6 mouse cellular contexts compared by ENCODE assay signal in the genomic region with DNA sequence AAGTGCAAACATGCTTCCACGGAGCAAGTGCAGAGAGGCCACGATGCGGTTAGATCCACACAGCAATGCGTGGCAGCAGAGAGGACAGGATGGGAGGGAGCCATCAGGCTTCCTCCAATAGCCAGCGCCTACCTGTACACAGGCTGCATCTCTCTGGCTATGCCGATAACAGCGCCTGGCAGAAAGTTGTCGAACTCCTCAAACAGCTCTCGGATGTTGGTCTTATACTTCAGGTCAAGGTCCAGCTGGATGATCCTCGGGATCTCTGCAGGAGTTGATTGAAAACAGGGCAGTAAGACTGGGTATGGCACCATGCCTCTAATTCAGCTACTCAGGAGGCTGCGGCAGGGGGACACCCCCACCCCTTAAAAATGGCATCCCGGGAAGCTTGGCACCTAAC.
"Had no signal": no experiment of that assay in that cellular context is flagged by ENCODE, and none has a peak within 500 bp of the region (broad histone marks: within the 10 kb centered on the region; RNA-seq: fewer than 3 reads in every experiment).

No protein-coding gene starts in this region.

- DNase-seq: lung, embryonic 14.5 days; right cerebral cortex, postnatal 14 days; thymus, postnatal 36 days had no signal

- H3K27ac ChIP-seq: liver, embryonic 12.5 days; midbrain, embryonic 13.5 days had no signal

- H3K9me3 ChIP-seq: limb, embryonic 15.5 days; liver, embryonic 12.5 days; midbrain, embryonic 13.5 days had no signal

- H3K36me3 ChIP-seq: limb, embryonic 15.5 days; midbrain, embryonic 13.5 days had no signal

- H3K9ac ChIP-seq: limb, embryonic 15.5 days; liver, embryonic 12.5 days; lung, embryonic 14.5 days; midbrain, embryonic 13.5 days had no signal

- H3K4me2 ChIP-seq: limb, embryonic 15.5 days; liver, embryonic 12.5 days; lung, embryonic 14.5 days; midbrain, embryonic 13.5 days had no signal

- ATAC-seq: liver, embryonic 12.5 days; midbrain, embryonic 13.5 days had no signal

- H3K27me3 ChIP-seq: limb, embryonic 15.5 days; liver, embryonic 12.5 days; midbrain, embryonic 13.5 days had no signal

- H3K4me3 ChIP-seq: limb, embryonic 15.5 days; liver, embryonic 12.5 days; midbrain, embryonic 13.5 days had no signal
